Mouse (Mus musculus) myocyte (in vitro differentiated cells): ENCODE results near the gene Pramel6. TPM values are rescaled to one million over a fixed set of nuclear protein-coding genes. Genes with fewer than 3 reads are reported as not detected.
"Not testable (repeated sequence)": the region's sequence is repeated elsewhere in the genome, so short reads cannot be mapped to it uniquely, and the experiment has no call there.

Source experiments
- H3K27me3 ChIP-seq: one replicate; pipeline ENCODE4 v1.6.1; 2011; ENCODE audit not compliant: control insufficient read depth, insufficient read depth, insufficient read length
- H3K36me3 ChIP-seq: one replicate; pipeline ENCODE4 v1.6.1; 2011; ENCODE audit not compliant: control insufficient read depth, insufficient read depth
- H3K4me2 ChIP-seq: one replicate; pipeline ENCODE4 v1.6.1; 2011; ENCODE audit warnings: low read depth, control low read depth
- H3K4me3 ChIP-seq: one replicate; pipeline ENCODE4 v1.5.1; 2011; ENCODE audit warnings: mild to moderate bottlenecking, control low read depth, moderate library complexity
- H3K79me2 ChIP-seq: one replicate; pipeline ENCODE4 v1.6.1; 2011; ENCODE audit not compliant: control insufficient read depth, insufficient read depth
- H3ac ChIP-seq: one replicate; pipeline ENCODE4 v1.6.1; 2011; ENCODE audit not compliant: control insufficient read depth, insufficient read length
- CEBPB ChIP-seq: IDR thresholded peaks from 2 replicates; pipeline ENCODE4 v1.6.1; 2011; ENCODE audit warnings: mild to moderate bottlenecking, moderate library complexity; ENCODE audit not compliant: poor library complexity, insufficient read depth, severe bottlenecking
- E2F4 ChIP-seq: IDR thresholded peaks from one replicate; pipeline ENCODE4 v1.6.1; 2011; ENCODE audit warnings: mild to moderate bottlenecking, control low read depth, moderate library complexity; ENCODE audit not compliant: insufficient read depth
- MAX ChIP-seq: IDR thresholded peaks from one replicate; pipeline ENCODE4 v1.6.1; 2011; ENCODE audit warnings: low read depth, mild to moderate bottlenecking, control low read depth
- MYOD1 ChIP-seq, 3 experiments: IDR thresholded peaks; one replicate each; pipeline ENCODE4 v1.6.1; 2011; ENCODE audit warnings: control low read depth in 2 of 3, low read depth in 2 of 3, mild to moderate bottlenecking in 2 of 3, moderate library complexity in 1 of 3; ENCODE audit not compliant: insufficient read length in 2 of 3, control insufficient read depth in 1 of 3
- MYOG ChIP-seq, 3 experiments: IDR thresholded peaks; one replicate each; pipeline ENCODE4 v1.6.1; 2011; ENCODE audit warnings: control low read depth in 2 of 3, low read depth in 2 of 3, mild to moderate bottlenecking in 2 of 3; ENCODE audit not compliant: insufficient read length in 2 of 3, control insufficient read depth in 1 of 3, insufficient read depth in 1 of 3
- POLR2A ChIP-seq: IDR thresholded peaks from one replicate; pipeline ENCODE4 v1.6.1; 2011; ENCODE audit warnings: low read depth, mild to moderate bottlenecking, control low read depth, moderate library complexity; ENCODE audit not compliant: insufficient read length
- POLR2AphosphoS2 ChIP-seq: IDR thresholded peaks from one replicate; pipeline ENCODE4 v1.6.1; 2011; ENCODE audit warnings: low read depth, control low read depth; ENCODE audit not compliant: insufficient read length
- REST ChIP-seq: IDR thresholded peaks from one replicate; pipeline ENCODE4 v1.6.1; 2011; ENCODE audit warnings: mild to moderate bottlenecking, control low read depth, moderate library complexity; ENCODE audit not compliant: insufficient read depth, insufficient read length
- SRF ChIP-seq: IDR thresholded peaks from one replicate; pipeline ENCODE4 v1.6.1; 2011; ENCODE audit warnings: low read depth; ENCODE audit not compliant: control insufficient read depth, insufficient read length
- TCF12 ChIP-seq: IDR thresholded peaks from one replicate; pipeline ENCODE4 v1.6.1; 2011; ENCODE audit warnings: mild to moderate bottlenecking, control low read depth; ENCODE audit not compliant: poor library complexity, insufficient read depth, severe bottlenecking
- TCF3 ChIP-seq: IDR thresholded peaks from one replicate; pipeline ENCODE4 v1.6.1; 2011; ENCODE audit warnings: low read depth, control low read depth; ENCODE audit not compliant: insufficient read length
- USF1 ChIP-seq: IDR thresholded peaks from one replicate; pipeline ENCODE4 v1.6.1; 2011; ENCODE audit warnings: low read depth, mild to moderate bottlenecking, control low read depth, moderate library complexity
- polyA plus RNA-seq: library from polyadenylated mRNA; unstranded; fragments of >200 nt; fragmentation: generic; extraction: Trizol; gene quantifications from one replicate; pipeline ENCODE4 v1.2.1, GENCODE M21; 2012; ENCODE audit warnings: missing spikeins

The Pramel6 gene
- not detected for polyA plus RNA-seq

GRCm38 (mm10) chr2:87506265-87506664 is at the start of gene Pramel6:
TSS of gene Pramel6 (plus strand) at chr2:87506565.
- H3K4me2 ChIP-seq, result no peak within 1 kb of the TSS
- H3K36me3 ChIP-seq, result no peaks in the 10 kb centered on the region
- H3ac ChIP-seq, result no peak within 1 kb of the TSS
- H3K79me2 ChIP-seq, result no peaks in the 10 kb centered on the region
- TF ChIP-seq REST (no peak), TCF12 (no peak), CEBPB (no peak), POLR2A (no peak), TCF3 (no peak), SRF (no peak), MYOG (IDR thresholded peaks at IDR 0.05; ENCODE audit: control insufficient read depth in 1 of 3, insufficient read depth in 1 of 3, insufficient read length in 2 of 3, low read depth in 2 of 3) (no peak), POLR2AphosphoS2 (no peak), USF1 (no peak), MYOD1 (IDR thresholded peaks at IDR 0.05; ENCODE audit: control insufficient read depth in 1 of 3, insufficient read length in 2 of 3, low read depth in 2 of 3) (no peak), E2F4 (no peak), MAX (no peak)
- no peak within 1 kb of the TSS for H3K4me3 ChIP-seq
- no peaks in the 10 kb centered on the region for H3K27me3 ChIP-seq

GRCm38 (mm10) chr2:87461769-87462168 is 44.6 kb upstream of the Pramel6 start:
- Histone ChIP-seq H3K4me3 (no peak overlapping the region), H3K27me3 (no peaks in the 10 kb centered on the region), H3ac (no peak overlapping the region), H3K79me2 (no peaks in the 10 kb centered on the region), H3K36me3 (no peaks in the 10 kb centered on the region), H3K4me2 (no peak overlapping the region)
- no peak for TF ChIP-seq MYOG (IDR thresholded peaks at IDR 0.05; ENCODE audit: control insufficient read depth in 1 of 3, insufficient read depth in 1 of 3, insufficient read length in 2 of 3, low read depth in 2 of 3)
- TF ChIP-seq CEBPB, result no peak
- no peak for TF ChIP-seq POLR2A
- TF ChIP-seq REST, result no peak
- TF ChIP-seq TCF3, result no peak
- TF ChIP-seq TCF12, result no peak
- no peak for TF ChIP-seq MYOD1 (IDR thresholded peaks at IDR 0.05; ENCODE audit: control insufficient read depth in 1 of 3, insufficient read length in 2 of 3, low read depth in 2 of 3)
- TF ChIP-seq MAX, result no peak
- no peak for TF ChIP-seq USF1
- TF ChIP-seq E2F4, result no peak
- no peak for TF ChIP-seq SRF
- no peak for TF ChIP-seq POLR2AphosphoS2

- TF ChIP-seq CEBPB (no peak), POLR2A (no peak), TCF3 (no peak), MAX (no peak), MYOD1 (IDR thresholded peaks at IDR 0.05; ENCODE audit: control insufficient read depth in 1 of 3, insufficient read length in 2 of 3, low read depth in 2 of 3) (no peak), SRF (no peak)
- Histone ChIP-seq H3ac (no peak overlapping the region), H3K27me3 (no peaks in the 10 kb centered on the region), H3K79me2 (no peaks in the 10 kb centered on the region), H3K4me2 (no peak overlapping the region), H3K36me3 (no peaks in the 10 kb centered on the region), H3K4me3 (no peak overlapping the region)
These were observed 26.2 kb upstream of the Pramel6 start for GRCm38 (mm10) chr2:87480207-87480606.

GRCm38 (mm10) chr2:87481158-87481557 is 25.2 kb upstream of the Pramel6 start:
- no peak overlapping the region for H3ac ChIP-seq
- H3K27me3 ChIP-seq, result no peaks in the 10 kb centered on the region
- H3K79me2 ChIP-seq, result no peaks in the 10 kb centered on the region
- no peaks in the 10 kb centered on the region for H3K36me3 ChIP-seq
- no peak overlapping the region for H3K4me3 ChIP-seq
- TF ChIP-seq USF1, result no peak
- no peak for TF ChIP-seq MYOG (IDR thresholded peaks at IDR 0.05; ENCODE audit: control insufficient read depth in 1 of 3, insufficient read depth in 1 of 3, insufficient read length in 2 of 3, low read depth in 2 of 3)
- no peak for TF ChIP-seq MYOD1 (IDR thresholded peaks at IDR 0.05; ENCODE audit: control insufficient read depth in 1 of 3, insufficient read length in 2 of 3, low read depth in 2 of 3)
- no peak for TF ChIP-seq CEBPB
- no peak for TF ChIP-seq MAX
- TF ChIP-seq TCF12, result no peak
- no peak for TF ChIP-seq E2F4
- TF ChIP-seq POLR2AphosphoS2, result no peak
- TF ChIP-seq SRF, result no peak
- no peak for TF ChIP-seq POLR2A
- no peak for TF ChIP-seq TCF3
- TF ChIP-seq REST, result no peak
- H3K4me2 ChIP-seq, result no peak overlapping the region

GRCm38 (mm10) chr2:87482276-87482675 is 24.1 kb upstream of the Pramel6 start:
- TF ChIP-seq USF1, result no peak
- no peaks in the 10 kb centered on the region for H3K36me3 ChIP-seq
- H3K27me3 ChIP-seq, result no peaks in the 10 kb centered on the region
- H3K79me2 ChIP-seq, result no peaks in the 10 kb centered on the region
- H3ac ChIP-seq, result no peak overlapping the region
- no peak overlapping the region for H3K4me3 ChIP-seq
- H3K4me2 ChIP-seq, result no peak overlapping the region

- not testable (repeated sequence) for H3K36me3 ChIP-seq, H3K27me3 ChIP-seq, H3K79me2 ChIP-seq, H3ac ChIP-seq, H3K4me2 ChIP-seq, H3K4me3 ChIP-seq
These were observed 9.4 kb upstream of the Pramel6 start, which contains the start of gene Pramel7 for GRCm38 (mm10) chr2:87496993-87497392. TSS of gene Pramel7 (minus strand) at chr2:87497093.
